In the genomic region with DNA sequence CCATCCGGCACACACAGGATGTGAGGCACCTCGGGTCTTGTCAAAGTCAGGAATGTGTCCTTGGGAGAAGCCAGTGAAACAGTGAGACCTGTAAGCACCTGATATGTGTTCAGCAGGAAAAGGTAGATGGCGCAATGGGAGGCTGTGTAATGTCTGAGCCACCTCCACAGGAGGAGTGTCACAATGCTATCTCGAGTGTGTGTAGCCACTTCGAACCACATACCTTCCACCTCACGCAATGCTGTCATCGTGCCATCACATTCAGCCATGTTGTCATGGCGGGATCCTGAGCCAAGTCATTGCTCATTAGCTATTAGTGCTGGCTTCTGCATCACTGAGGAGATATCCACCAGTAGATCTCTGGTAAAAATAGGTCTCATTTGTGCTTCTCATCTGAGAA, we compare ENCODE assay signal across 31 mouse cellular contexts.
DNase-seq lines count a peak whose midpoint lies in the region; ATAC-seq lines count a peak whose summit lies in the region.
"Had no signal": no experiment of that assay in that cellular context is flagged by ENCODE, and none has a peak within 500 bp of the region (broad histone marks: within the 10 kb centered on the region; RNA-seq: fewer than 3 reads in every experiment).

No protein-coding gene starts in this region.

- WGBS in heart, embryonic 13.5 days = 54% methylated on average over 8 of the region's 8 CpGs
- 56% methylated on average over 8 of the region's 8 CpGs for WGBS in heart, embryonic 16.5 days

- ATAC-seq in heart, embryonic 13.5 days (ENCODE audit: extremely low read depth, insufficient number of reproducible peaks, low FRiP score, low TSS enrichment) = peak; percentile 56; the same call in 1 of the 2 replicates
- peak; percentile 59 for ATAC-seq in heart, embryonic 16.5 days (replicated peaks; ENCODE audit: extremely low read depth, insufficient read depth, low FRiP score)
- ATAC-seq: CD4-positive, CD25-positive, alpha-beta regulatory T cell, adult 4 months; forebrain, embryonic 13.5 days; inflammation-experienced regulatory T-cells, adult 6 months; midbrain, embryonic 16.5 days had no signal

- no peak overlapping the region for H3K4me3 ChIP-seq in heart, embryonic 13.5 days
- H3K4me3 ChIP-seq in heart, embryonic 16.5 days (ENCODE audit: low read length) = no peak overlapping the region
- H3K4me3 ChIP-seq: embryonic facial prominence, embryonic 10.5 days; embryonic facial prominence, embryonic 15.5 days; forebrain, embryonic 13.5 days; hindbrain, embryonic 10.5 days; hindbrain, embryonic 15.5 days; left cerebral cortex, adult 2 months; limb, embryonic 13.5 days; midbrain, embryonic 10.5 days; myocyte; neural tube, embryonic 12.5 days had no signal

- H3K9me3 ChIP-seq in heart, embryonic 13.5 days = no peaks in the 10 kb centered on the region
- no peaks in the 10 kb centered on the region for H3K9me3 ChIP-seq in heart, embryonic 16.5 days (replicated peaks; ENCODE audit: control insufficient read depth, low read length)
- H3K9me3 ChIP-seq: embryonic facial prominence, embryonic 10.5 days; embryonic facial prominence, embryonic 15.5 days; forebrain, embryonic 13.5 days; hindbrain, embryonic 10.5 days; hindbrain, embryonic 15.5 days; limb, embryonic 13.5 days; midbrain, embryonic 10.5 days; neural tube, embryonic 12.5 days had no signal

- peaks cover 15% of the 10 kb centered on the region for H3K4me1 ChIP-seq in heart, embryonic 13.5 days
- peaks cover 6% of the 10 kb centered on the region; the same call in 1 of the 2 replicates for H3K4me1 ChIP-seq in heart, embryonic 16.5 days (ENCODE audit: control insufficient read depth, insufficient read depth, low read length)
- H3K4me1 ChIP-seq: embryonic facial prominence, embryonic 15.5 days; hindbrain, embryonic 15.5 days had no signal

- no peak overlapping the region for H3K4me2 ChIP-seq in heart, embryonic 13.5 days
- no peak overlapping the region for H3K4me2 ChIP-seq in heart, embryonic 16.5 days (ENCODE audit: low read depth, low read length)
- H3K4me2 ChIP-seq: embryonic facial prominence, embryonic 15.5 days; forebrain, embryonic 13.5 days; hindbrain, embryonic 15.5 days; limb, embryonic 13.5 days; liver, embryonic 11.5 days; neural tube, embryonic 12.5 days had no signal

- no peak for DNase-seq in heart, adult 8-10 months (ENCODE audit: low spot score)
- DNase-seq in lung, adult 18-20 months = peak; percentile 66 to 77
- DNase-seq in lung, postnatal 25 days (ENCODE audit: low spot score) = peak; percentile 59
- DNase-seq in cerebellum, postnatal 36 days = no peak
- DNase-seq in urinary bladder, postnatal 14 days (ENCODE audit: low spot score) = no peak
- no peak for DNase-seq in cerebellum, postnatal 10 days
- DNase-seq: adrenal gland, postnatal 14 days; cerebellum, adult 11-12 months; cerebellum, postnatal 14 days; gastrocnemius, postnatal 14 days; kidney, adult 11 months; kidney, postnatal 14 days; right cerebral cortex, postnatal 14 days; thymus, postnatal 4 days had no signal

- no peaks in the 10 kb centered on the region for H3K36me3 ChIP-seq in heart, embryonic 13.5 days
- H3K36me3 ChIP-seq in heart, embryonic 16.5 days (ENCODE audit: control insufficient read depth, insufficient read depth) = no peaks in the 10 kb centered on the region
- H3K36me3 ChIP-seq: embryonic facial prominence, embryonic 10.5 days; embryonic facial prominence, embryonic 15.5 days; hindbrain, embryonic 10.5 days; hindbrain, embryonic 15.5 days; limb, embryonic 13.5 days; midbrain, embryonic 10.5 days; neural tube, embryonic 12.5 days had no signal

- no peaks in the 10 kb centered on the region for H3K27me3 ChIP-seq in heart, embryonic 13.5 days (replicated peaks)
- H3K27me3 ChIP-seq in heart, embryonic 16.5 days (ENCODE audit: control insufficient read depth, insufficient read depth, low read length) = no peaks in the 10 kb centered on the region
- H3K27me3 ChIP-seq: embryonic facial prominence, embryonic 15.5 days; forebrain, embryonic 13.5 days; hindbrain, embryonic 15.5 days; limb, embryonic 13.5 days; neural tube, embryonic 12.5 days had no signal

- no peak overlapping the region for H3K9ac ChIP-seq in heart, embryonic 13.5 days
- no peak overlapping the region for H3K9ac ChIP-seq in heart, embryonic 16.5 days (ENCODE audit: low read length)
- H3K9ac ChIP-seq: embryonic facial prominence, embryonic 15.5 days; forebrain, embryonic 13.5 days; hindbrain, embryonic 15.5 days; limb, embryonic 13.5 days; neural tube, embryonic 12.5 days had no signal

- peak overlapping the region; percentile 74; the same call in 1 of the 2 replicates for H3K27ac ChIP-seq in heart, embryonic 13.5 days (replicated peaks)
- H3K27ac ChIP-seq in heart, embryonic 16.5 days (ENCODE audit: low read length) = no peak overlapping the region
- H3K27ac ChIP-seq: embryonic facial prominence, embryonic 10.5 days; embryonic facial prominence, embryonic 15.5 days; forebrain, embryonic 13.5 days; hindbrain, embryonic 10.5 days; hindbrain, embryonic 15.5 days; left cerebral cortex, adult 2 months; limb, embryonic 13.5 days; macrophage; midbrain, embryonic 10.5 days; neural tube, embryonic 12.5 days had no signal

Comparison
In these comparisons a context has a peak if more than half of its experiments do, and no peak if none do; other contexts are left out.
1. DNase-seq: peak in lung, adult 18-20 months (2 of 2) and lung, postnatal 25 days (single experiment); none in heart, adult 8-10 months (single experiment), cerebellum, postnatal 36 days (0 of 2), urinary bladder, postnatal 14 days (single experiment) and cerebellum, postnatal 10 days (0 of 2).